Mouse (Mus musculus) lung, postnatal 0 days (tissue): ENCODE results near the gene Olfr920.

Source experiments
- CTCF ChIP-seq: IDR thresholded peaks from 2 replicates; pipeline ENCODE4 v1.5.1; 2016; ENCODE audit warnings: antibody characterized with exemption, mild to moderate bottlenecking
- EP300 ChIP-seq: IDR thresholded peaks from 2 replicates; pipeline ENCODE4 v1.6.1; 2016; ENCODE audit warnings: antibody characterized with exemption, mild to moderate bottlenecking, control low read depth

- TF ChIP-seq CTCF (no peak), EP300 (no peak)
These were observed 10.7 kb upstream of the Olfr920 start for GRCm38 (mm10) chr9:38741408-38741807.
